In genomic region chr5:125486088-125486487, GRCm38 (mm10) we compare ENCODE assay signal across 22 mouse cellular contexts. TPM values are rescaled to one million over a fixed set of nuclear protein-coding genes. Genes with fewer than 3 reads are reported as not detected.
DNase-seq lines count a peak whose midpoint lies in the region; TF ChIP-seq lines count a peak whose summit lies in the region.
"Had no signal": no experiment of that assay in that cellular context is flagged by ENCODE, and none has a peak within 500 bp of the region (broad histone marks: within the 10 kb centered on the region; RNA-seq: fewer than 3 reads in every experiment).

No protein-coding gene starts in this region.

- TF ChIP-seq POLR2A in liver, adult 2 months (IDR thresholded peaks at IDR 0.05; ENCODE audit: extremely low read depth, insufficient read depth, low read length) = no peak

- H3K9ac ChIP-seq in liver, adult 2 months (ENCODE audit: low read depth, low read length) = peak overlapping the region; percentile 37; the same call in 1 of the 2 replicates
- H3K9ac ChIP-seq: embryonic facial prominence, embryonic 13.5 days; forebrain, embryonic 13.5 days; heart, embryonic 12.5 days had no signal

- peaks cover 41% of the 10 kb centered on the region for H3K4me1 ChIP-seq in liver, adult 2 months (ENCODE audit: control insufficient read depth, insufficient read depth, low read length)

- H3K79me2 ChIP-seq in liver, adult 2 months (ENCODE audit: control insufficient read depth, insufficient read depth, low read length) = no peaks in the 10 kb centered on the region; the same call in 1 of the 2 replicates

- H3K27me3 ChIP-seq in liver, adult 2 months (ENCODE audit: control insufficient read depth, insufficient read depth, low read length) = no peaks in the 10 kb centered on the region
- H3K27me3 ChIP-seq: embryonic facial prominence, embryonic 13.5 days; forebrain, embryonic 13.5 days; heart, embryonic 12.5 days; Patski had no signal

- H3K4me3 ChIP-seq in liver, adult 2 months (ENCODE audit: insufficient read depth, low read depth, low read length) = no peak overlapping the region
- H3K4me3 ChIP-seq: embryonic facial prominence, embryonic 13.5 days; forebrain, embryonic 13.5 days; gastrocnemius, adult 2 months; heart, embryonic 12.5 days had no signal

- peaks cover 43% of the 10 kb centered on the region for H3K36me3 ChIP-seq in liver, adult 2 months (ENCODE audit: control insufficient read depth, insufficient read depth, low read length)

- peak; percentile 45 to 79 for DNase-seq in adrenal gland, adult (ENCODE audit: inconsistent age in 2 of 2, low spot score in 1 of 2)
- no peak for DNase-seq in adrenal gland, postnatal 10 days
- peak; percentile 73 to 75 for DNase-seq in cerebellum, postnatal 10 days
- no peak for DNase-seq in cerebellum, adult 11 months
- peak; percentile 68 for DNase-seq in liver, adult 2 months (ENCODE audit: extremely low read depth, low read depth, low spot score)
- DNase-seq in liver = no peak
- no peak for DNase-seq in left cerebral cortex, adult 9 months (ENCODE audit: low spot score in 2 of 2)
- DNase-seq: cerebellum, adult 11-12 months; cerebellum, adult 9-10 months; cerebellum, postnatal 36 days; gastrocnemius, adult 2 months; gastrocnemius, postnatal 25 days had no signal

- no peak for TF ChIP-seq CTCF in liver, adult 2 months (IDR thresholded peaks at IDR 0.05; ENCODE audit: low read depth, low read length)

- 25% methylated on average over 1 of the region's 1 CpGs for WGBS in liver, adult 2 months

- H3K27ac ChIP-seq in liver, adult 2 months (replicated peaks; ENCODE audit: insufficient read depth, low read depth, low read length) = peak overlapping the region; percentile 90
- H3K27ac ChIP-seq: embryonic facial prominence, embryonic 13.5 days; forebrain, embryonic 13.5 days; gastrocnemius, adult 2 months had no signal

RNA-seq across cellular contexts. Expression of gene Aacs, which starts 10.5 kb away (rescaled TPM):
- 10 to 100 TPM; 18.1 to 18.5 TPM for total RNA-seq in adrenal gland, postnatal 10 days (2021)
- total RNA-seq in liver, adult 2 months (2014; rRNA removed) = 29.3 and 40.9 TPM in 2 replicates
- polyA plus RNA-seq in liver, adult 2 months (2012; rRNA removed) = 66.8 and 190 TPM in 2 replicates

RNA-seq across cellular contexts. Expression of gene Bri3bp, which starts 44.7 kb away (rescaled TPM):
- 10 to 100 TPM; 31.6 to 37.1 TPM for total RNA-seq in adrenal gland, postnatal 10 days (2021)
- 7.7 and 8.8 TPM in 2 replicates for total RNA-seq in liver, adult 2 months (2014; rRNA removed)
- 18.3 and 23.0 TPM in 2 replicates for polyA plus RNA-seq in liver, adult 2 months (2012; rRNA removed)

RNA-seq across cellular contexts. Expression of gene Tmem132b, which starts 45.5 kb away (rescaled TPM):
- 1 to 10 TPM in 1 of 2 experiments, under 1 TPM in 1; 0.70 to 1.2 TPM for total RNA-seq in adrenal gland, postnatal 10 days (2021)
- total RNA-seq in liver, adult 2 months (2014; rRNA removed) = 0.07 TPM in 1 of 2 replicates, not detected in the other
- polyA plus RNA-seq in liver, adult 2 months (2012; rRNA removed) = not detected in 2 replicates
- total RNA-seq: granulocyte monocyte progenitor cell, adult 5-6 weeks; heart, postnatal 25 days; MEL had no signal
- polyA plus RNA-seq: activated CD4-positive, CD25-positive, alpha-beta regulatory T cell, adult 4 months; heart, embryonic 12.5 days; heart, embryonic 16.5 days; inflammation-experienced regulatory T-cells, adult 6 months; Patski had no signal

RNA-seq across cellular contexts. Expression of gene Dhx37, which starts 52.2 kb away (rescaled TPM):
- total RNA-seq in adrenal gland, postnatal 10 days (2021) = 10 to 100 TPM; 11.2 to 12.2 TPM
- 3.8 and 5.6 TPM in 2 replicates for total RNA-seq in liver, adult 2 months (2014; rRNA removed)
- polyA plus RNA-seq in liver, adult 2 months (2012; rRNA removed) = 12.0 and 14.0 TPM in 2 replicates

Comparison
In these comparisons a context has a peak if more than half of its experiments do, and no peak if none do; other contexts are left out.
1. DNase-seq: peak in adrenal gland, adult (2 of 2), cerebellum, postnatal 10 days (2 of 2) and liver, adult 2 months (single experiment); none in adrenal gland, postnatal 10 days (single experiment), cerebellum, adult 11 months (single experiment), liver (single experiment) and left cerebral cortex, adult 9 months (0 of 2).